Mouse (Mus musculus) adrenal gland, postnatal 14 days (tissue): ENCODE data around the gene Zkscan16. TPM values are rescaled to one million over a fixed set of nuclear protein-coding genes. Genes with fewer than 3 reads are reported as not detected.

Source experiments
- DNase-seq: peaks from one replicate; pipeline ENCODE4 v3.0.0; 2021; ENCODE audit warnings: mixed read lengths
- long read RNA-seq, 2 experiments: library from polyadenylated mRNA; stranded (forward); transcript quantifications; one replicate each; pipeline ENCODE4 v2.0.0; 2021
- total RNA-seq: library from RNA; stranded (reverse); gene quantifications from 2 replicates; pipeline ENCODE4 v1.2.3, GENCODE M21; 2021

Zkscan16 gene
- 2.3 and 2.5 TPM in 2 replicates for total RNA-seq
- long read RNA-seq, experiment 1, result 0 reads
- long read RNA-seq, experiment 2, partial matches to known transcripts, result 1 of 1 reads
- long read RNA-seq, experiment 2, other reads (novel, unspliced or antisense), result 0 of 1 reads

DNA sequence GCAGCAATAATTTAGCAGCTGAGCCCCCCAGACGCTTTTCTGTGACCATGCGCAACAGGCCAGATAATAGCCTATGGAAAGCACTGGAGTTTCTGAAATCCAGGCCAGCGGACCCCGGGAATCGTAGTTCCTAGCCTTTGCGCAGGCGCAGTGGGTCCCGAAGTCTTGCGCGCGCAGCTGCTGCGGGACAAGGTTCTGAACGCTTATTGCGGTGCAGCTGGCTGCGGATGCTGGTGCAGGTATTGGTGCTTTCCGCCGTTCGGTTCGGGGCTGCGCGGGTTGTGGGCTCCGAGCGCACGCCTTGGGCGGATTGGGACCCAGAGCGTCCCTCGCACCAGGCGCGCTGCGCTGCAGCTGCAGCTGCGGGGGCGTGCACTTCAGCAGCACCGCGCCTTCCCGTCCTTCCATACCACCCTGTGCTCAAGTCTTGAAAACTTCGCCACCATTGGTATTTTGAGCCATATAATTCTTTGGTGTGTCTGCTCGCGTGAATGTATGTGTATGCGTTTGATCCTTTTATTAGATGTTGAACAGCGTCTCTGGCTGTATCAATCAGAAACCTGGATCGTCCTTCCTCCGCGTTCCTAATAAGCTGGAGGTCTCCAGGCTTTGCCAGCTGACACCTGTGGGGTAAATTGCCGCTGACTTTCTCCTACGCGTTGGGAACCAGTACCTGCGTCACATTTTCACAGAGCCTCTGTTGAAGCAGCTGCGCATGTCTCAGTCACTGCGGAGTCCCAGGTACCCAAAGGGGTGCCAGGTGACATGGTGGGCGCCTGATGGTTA, at the start of gene Zkscan16:
TSS of gene Zkscan16 (plus strand) at position 209 of the 786 bp plus-strand sequence.
- DNase-seq, result peak; percentile 91

DNA sequence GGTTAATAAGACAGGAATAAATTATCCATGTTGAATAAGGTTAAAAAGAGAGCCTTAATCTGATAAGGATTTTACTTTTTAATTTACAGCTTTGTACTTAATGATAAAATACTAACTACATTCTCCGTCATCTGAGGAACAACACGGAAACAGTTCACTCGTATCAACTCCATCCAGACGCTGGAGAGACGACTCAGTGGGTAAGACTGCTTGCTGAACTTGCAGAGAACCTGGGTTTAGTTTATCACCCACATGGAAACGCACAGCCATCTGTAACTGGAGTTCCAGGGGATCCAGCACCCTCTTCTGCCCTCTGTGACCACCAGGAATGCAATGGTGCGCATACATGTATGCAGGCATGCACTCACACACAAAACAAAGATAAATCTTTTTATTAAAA, 49.0 kb upstream of the Zkscan16 start:
- no peak for DNase-seq

DNA sequence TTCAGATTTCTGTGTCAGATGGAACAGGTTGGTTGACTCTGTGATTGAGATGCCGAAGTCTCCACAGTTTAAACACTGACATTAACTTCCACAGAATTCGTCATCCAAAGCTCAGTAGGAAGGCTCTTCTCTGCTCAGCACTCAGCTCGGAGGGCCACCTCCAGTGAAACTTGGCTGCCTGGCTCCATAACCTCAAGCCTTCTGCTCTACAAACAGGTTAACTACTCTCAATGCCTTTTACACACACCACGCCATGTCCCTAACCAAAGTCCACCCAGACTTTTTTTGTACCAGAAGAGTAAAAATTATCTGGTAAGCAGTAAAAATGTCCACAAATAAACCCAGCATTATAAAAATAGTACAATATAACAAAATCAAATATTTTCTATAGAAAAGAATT, 46.0 kb upstream of the Zkscan16 start:
- no peak for DNase-seq

DNA sequence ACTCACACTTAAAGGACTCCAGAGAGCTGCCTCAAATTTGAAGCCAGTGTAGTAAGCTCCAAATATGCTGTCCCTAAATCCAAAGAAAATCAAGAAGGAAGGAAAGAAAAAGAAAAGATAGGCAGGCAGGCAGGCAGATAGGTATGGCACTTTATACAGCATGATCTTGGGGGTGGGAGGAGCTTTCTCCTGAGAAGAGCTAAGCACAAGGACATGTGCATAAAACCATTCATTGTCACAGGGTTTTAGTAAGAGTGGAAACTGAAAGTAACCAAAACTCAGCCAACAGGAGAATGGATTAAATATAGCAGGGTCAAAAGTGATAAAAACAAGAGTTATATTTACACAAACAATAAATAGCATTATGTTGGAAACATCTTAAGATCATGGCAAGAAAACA, 45.1 kb upstream of the Zkscan16 start:
- no peak for DNase-seq

DNA sequence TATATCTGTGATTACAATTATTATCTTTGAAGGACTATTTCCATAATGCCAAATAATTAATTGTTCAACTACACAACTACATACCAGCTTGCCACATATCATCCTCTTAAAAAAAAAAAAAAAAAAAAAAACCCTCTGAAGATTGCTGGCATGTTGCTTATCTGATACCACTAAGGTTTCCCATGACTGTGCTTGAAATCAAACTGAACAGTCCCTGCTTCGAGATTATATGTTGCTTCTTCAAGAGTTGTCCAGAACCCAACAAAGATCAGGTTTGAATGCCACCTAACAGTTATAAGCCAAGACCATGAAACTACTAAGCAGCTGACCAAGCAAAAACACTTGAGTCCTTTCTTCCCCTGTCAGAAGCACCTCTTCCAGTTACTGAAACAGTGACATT, 36.0 kb upstream of the Zkscan16 start:
- DNase-seq, result no peak

DNA sequence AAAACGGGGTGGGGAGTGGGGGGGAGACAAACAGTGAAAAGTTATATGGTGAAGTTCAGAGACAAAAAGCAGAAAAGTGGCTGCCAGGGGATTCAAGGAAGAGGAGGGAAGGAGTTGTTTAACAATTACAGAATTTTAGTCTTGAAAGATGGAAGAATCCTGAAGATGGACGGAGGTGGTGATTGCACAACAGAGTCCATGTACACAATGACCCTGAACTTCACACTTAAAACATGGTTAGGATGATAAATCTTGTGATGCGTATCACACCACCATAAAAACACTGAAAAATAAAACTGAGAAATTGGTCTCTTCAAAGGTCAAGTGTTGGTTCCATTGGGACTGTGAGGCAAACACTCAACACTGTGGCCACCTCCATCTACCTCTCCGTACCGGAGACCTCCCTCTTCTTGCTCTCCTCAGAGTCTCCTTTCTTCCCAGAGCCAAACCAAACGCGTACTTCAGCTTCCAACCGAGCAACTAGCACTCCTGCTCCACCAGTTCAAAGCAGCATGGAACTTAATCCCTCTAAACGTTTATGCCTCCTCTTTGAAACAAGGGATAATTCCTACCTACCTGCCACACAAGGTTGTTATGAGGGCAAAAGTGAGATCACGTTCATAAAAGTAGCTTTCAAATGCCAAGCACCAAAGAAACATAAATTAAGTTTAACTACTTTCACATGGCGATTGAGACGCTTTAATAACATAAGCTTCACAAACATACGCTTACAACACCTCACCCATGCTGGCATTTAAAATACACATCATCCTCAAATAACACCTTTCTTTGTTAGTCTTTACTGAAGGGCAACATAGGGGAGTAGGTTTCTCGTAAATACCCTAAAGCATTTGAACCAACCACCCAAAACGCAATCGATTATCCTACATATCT, 33.0 kb upstream of the Zkscan16 start:
- DNase-seq, result no peak

DNA sequence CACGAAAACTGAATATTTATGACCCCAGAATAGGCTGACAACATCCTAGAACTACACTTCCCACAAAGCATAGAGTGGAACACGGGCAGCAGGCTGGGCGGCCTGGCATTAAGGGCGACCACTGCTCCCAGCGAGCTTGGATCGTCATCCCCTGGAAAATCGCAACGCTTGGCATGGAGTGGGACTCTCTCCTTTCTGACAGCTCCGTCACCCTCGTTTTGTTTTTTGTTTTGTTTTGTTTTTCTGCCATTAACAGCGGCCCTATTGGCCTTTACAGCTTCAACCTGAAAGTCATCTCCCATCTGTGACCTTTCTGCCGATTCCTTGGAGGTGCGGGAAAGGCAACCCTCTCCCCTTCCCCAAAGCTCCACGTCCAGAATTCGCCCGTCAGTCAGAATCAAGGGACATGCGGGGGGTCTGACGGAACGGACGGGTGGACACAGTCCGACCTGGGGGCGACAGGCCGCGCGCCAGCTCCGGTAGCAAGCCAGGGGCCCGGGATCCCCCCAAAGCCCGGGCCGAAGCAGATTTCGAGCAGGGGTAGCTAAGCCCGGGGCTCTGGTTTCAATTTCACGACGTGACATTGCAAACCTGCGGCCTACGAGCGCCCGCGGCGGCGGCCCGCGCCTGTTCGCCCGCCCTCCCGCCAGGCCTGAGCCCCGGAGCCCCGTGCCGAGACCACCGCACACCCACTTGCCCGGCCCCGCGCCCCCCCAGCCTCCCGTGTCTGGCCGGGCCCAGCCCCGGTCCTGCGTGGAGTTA, 32.2 kb upstream of the Zkscan16 start:
- DNase-seq, result peak; percentile 73

DNA sequence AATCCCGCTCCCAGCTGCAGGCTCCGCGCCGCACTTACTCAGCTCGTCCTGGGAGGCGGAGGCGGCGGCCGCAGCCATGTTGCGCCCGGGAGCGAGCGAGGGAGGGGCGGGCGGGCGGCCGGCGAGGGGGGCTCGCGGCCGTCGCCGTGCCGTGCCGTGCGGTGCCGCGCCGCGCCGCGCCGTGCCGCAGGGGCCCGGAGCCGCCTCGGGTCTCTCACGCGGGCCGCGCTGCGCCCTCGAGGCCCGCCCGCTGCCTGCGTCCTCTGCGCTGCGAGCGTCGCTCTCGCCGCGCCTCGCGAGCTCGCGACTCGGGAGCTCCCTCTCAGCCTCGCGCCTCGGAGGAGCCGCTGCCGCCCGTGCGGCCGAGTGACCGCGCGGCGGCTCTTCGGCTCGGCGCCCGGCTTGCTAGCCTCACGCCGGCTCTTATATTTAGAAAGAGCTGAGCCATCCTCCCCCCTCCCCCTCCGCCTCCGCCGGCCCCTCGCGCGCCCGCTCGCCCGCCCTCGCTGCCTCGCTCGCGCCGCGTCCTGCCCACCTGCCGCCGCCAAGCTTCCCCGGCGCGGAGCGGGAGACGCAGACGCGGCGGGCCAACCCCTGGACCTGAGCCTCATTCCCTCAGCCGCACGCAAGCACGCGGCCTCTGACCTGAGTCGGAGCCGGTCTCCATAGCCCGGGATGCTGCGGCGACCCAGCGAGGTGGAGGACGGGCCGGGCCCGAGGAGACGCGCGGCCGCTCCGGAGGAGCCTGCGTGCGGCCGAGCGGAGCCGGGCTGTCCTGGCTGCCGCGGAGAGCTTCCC, 31.4 kb upstream of the Zkscan16 start:
- peak; percentile 82 for DNase-seq

DNA sequence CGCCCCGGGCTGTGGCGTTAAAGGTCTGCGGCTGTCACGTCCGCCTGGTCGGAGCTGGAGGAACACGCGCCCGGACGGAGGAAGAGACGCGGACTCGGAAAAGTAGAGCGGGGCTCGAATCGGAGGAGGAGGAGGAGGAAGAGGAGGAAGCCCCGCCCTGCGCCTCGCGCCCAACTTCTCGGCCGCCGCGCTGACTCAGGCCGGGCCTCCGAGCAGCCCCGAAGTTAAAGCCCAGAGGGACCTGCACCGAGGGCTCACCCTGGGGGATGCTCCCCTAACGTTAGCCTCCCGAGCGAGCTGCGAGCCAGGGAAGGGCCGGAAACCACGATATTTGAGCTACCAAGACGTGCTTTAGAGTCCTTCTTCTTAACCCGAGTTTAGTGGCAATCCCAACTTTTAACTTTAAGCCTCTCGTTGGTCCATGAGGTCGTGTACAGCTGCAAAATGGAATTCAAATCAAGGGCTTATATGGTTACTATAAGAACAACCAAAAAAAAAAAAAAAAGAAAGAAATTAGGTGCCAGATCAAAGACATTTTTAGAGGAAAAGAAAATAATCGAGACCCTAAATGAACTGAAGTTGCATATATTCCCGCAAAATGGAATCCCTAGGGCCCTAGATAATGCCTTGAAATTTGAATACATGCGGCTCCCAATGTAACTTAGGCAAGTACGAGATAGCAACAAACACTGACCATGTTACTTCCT, 30.6 kb upstream of the Zkscan16 start, which contains the start of gene Ecpas:
TSS of gene Ecpas (minus strand) at position 121 of the 707 bp plus-strand sequence.
- DNase-seq, result peak; percentile 90

DNA sequence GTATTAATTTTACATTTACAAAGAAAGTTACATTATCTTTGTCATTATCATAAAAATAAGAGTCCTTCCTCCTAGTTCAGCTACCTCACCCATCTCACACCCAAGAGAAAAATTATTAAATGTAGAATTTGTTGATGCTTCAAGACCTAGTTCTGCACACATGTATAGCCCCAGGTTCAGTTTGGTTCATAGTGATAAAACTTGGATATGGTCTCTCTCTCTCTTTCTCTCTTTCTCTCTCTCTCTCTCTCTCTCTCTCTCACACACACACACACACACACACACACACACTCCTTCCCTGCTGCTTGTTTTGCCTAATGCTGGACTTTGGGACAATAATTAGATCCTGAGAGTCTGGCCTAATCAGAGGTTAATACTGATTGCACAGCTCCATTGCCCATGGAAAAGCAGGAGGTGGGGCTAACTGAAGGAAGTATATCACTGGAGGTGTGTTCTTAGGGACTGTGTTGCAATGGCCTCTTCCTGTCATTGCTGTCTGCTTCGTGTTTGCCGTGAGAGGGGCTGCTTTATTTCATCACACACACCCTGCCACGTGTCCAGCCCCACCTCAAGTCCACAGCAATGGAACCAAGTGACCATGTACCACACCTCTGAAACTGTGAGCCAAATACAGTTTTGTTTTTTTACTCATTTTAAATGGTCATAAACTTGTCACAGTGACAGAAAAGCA, 29.9 kb upstream of the Zkscan16 start:
- DNase-seq, result peak; percentile 22

DNA sequence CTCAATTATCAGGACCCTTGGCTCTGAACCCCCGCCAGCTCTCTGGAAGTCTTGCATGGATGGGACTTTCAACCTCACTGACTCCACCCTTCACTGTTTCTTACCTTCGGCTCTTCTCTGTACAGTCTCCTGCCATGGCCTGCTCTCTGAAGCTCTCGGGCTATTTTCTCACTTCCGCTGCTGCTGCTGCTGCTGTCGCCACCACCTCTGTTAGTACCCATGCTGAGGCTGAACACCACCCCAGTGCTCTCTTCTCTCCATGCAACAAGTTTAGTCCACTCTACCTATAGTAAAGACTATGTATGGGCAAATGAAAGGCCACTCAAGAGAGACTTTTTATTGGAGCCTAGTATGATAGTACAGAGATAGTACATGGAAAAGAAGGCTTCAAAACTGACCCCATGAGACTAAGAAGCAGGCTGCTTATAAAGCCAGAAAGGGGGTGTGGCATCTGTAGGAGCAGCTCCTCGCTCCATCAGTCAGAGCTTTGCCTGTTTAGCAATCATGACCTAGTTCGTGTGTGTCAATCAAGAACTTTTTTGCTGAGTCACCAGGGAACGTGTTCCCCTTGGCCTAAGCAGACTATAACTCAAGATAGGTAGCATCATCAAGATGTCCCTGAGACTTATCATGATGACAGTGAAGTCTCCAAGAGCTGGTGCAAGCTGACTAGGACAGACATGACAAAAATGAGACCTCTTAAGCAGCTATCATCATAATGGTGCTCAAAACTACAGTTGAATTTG, 28.2 kb upstream of the Zkscan16 start:
- DNase-seq, result peak; percentile 54

DNA sequence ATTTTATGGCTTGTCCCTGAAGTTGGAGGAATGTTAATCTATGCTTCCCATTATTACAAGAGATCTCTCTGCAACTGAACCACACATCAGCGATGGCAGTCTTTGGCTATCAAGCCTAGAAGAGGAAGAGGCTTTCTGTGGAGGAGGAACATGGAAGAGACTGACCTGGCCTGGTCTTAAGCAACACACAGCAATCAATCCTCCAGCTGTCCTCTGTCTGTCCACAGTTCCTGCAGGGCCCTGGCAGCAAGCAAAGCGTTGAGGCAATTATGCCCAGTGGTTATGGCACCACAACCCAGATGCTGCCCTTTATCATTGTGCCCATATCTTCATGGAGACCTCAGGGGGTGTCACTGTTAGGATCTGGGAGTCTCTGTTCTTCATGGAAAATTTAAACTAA, 19.5 kb upstream of the Zkscan16 start:
- DNase-seq, result no peak

DNA sequence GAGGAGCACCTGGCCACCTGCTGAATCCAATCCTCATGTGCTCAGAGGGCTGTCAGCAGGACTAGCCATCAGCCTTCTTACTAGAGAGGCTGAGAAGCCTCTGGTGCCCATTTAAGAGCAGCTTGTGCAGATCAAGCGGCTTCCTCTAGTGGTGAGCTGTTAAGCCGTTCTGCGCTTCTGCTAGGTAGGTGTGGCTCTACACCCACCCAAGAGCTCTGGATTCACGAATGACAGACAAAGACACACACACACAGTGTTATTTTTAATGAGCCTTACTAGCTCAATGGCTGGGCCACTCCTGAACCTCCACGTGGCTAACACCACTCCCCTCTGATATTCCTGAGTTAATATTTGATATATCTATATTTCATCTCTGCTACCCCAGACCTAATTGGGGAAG, 17.8 kb upstream of the Zkscan16 start:
- DNase-seq, result no peak

DNA sequence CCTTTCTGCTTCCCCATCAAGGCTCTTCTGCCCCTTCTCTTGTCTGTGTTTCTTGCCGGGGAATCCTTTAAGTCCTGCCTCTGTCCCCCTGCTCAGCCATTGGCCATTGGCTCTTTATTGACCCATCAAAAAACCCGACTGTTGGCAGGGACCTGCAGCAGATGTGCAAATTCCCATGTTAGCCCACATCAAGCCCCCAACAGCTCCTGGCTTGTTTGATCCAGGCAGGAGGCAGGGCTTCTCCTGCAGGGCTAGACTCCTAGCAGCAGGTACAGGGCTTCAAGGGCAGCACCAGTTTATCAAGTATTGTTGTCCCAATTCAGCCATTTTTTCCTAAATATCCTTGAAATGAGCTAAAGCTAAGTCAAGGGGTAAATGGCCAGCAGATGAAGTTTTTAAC, 17.3 kb upstream of the Zkscan16 start:
- no peak for DNase-seq

DNA sequence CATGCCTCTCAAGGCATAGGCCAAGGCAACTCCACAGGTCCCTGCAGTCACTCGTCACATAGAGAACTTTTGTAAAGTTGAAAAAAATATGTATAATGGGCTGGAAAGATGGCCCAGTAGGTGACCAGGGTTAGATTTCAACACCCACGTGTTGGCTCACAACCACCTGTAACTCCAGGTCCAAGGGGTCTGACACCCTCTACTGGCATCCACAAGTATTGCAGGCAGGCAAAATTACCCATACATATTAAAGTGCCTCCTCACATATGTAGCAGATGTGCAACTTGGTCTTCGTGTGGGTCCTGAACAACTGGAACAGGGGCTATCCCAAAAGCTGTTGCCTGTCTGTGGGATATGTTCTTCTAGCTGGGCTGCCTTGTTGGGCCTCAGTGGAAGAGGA, 15.8 kb upstream of the Zkscan16 start:
- no peak for DNase-seq

DNA sequence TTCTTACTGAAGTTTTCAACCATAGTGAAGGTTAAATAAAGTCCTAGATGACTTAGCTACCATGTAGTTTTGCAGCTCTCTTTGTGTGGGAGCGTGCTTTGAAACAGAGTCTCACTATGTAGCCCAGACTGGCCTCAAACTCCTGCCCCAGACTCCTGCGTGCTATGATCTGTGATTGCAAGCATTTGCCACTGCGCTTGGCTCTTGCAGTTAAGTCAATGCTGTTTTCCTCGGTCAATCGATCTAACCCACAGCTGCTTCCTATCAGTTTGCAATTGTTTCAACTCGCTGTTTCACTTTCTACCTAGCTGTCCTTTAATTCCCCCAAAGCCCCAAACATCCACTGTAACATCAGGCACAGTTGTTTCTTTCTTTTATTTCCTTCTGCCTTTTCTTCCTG, 10.9 kb upstream of the Zkscan16 start:
- no peak for DNase-seq

DNA sequence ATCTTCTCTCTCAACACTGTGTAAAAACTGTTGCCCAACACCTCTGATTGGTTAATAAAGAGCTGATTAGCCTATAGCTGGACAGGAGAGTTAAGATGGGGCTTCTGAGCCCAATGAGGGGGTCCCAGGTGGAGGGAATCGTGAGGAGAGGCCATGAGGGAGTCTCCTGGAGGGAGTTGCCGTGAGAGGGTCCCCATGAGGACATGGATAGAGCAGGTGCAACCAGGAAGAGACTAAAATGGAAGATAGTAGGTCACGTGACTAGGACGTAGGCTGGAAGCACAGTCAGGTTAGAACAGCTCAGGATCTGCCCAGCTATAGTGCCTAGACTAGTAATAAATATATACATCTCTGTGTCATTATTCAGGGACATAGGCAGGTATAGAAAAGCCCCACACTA, 9.1 kb upstream of the Zkscan16 start:
- DNase-seq, result no peak

DNA sequence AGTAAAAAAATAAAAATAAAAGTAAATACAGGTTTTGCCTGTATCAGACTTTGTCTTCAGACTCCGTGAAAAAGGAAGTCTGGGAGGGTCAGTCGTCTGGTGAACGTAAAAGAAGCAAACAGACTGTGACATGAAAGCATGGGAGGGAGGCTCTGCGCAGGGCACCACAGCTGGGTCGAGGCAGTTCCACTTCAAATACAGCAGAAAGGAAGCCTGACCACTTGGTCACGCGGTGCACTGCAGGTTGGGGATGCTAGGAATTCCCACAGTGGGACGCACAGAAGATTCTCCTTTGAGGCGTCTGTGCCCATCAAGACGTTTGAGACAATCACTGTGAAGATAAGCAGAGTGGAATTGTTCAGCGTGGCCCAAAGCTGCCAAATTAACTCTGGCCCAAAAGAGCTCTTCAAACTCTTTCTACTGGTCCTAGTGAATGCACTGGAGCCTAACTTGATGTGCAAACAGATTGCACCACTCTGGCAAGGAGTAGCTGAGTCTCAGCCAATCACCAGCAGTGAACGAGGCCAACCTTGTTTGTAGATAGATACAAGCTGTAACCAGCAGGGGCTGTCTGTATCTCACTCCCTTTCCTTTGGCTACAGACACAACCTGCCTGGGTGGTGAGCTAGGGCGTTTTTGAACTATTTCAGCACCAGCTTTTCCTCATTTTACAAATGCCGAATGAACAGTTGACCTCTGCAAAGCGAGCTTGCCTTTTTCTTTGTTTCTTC, 8.5 kb upstream of the Zkscan16 start:
- peak; percentile 78 for DNase-seq

DNA sequence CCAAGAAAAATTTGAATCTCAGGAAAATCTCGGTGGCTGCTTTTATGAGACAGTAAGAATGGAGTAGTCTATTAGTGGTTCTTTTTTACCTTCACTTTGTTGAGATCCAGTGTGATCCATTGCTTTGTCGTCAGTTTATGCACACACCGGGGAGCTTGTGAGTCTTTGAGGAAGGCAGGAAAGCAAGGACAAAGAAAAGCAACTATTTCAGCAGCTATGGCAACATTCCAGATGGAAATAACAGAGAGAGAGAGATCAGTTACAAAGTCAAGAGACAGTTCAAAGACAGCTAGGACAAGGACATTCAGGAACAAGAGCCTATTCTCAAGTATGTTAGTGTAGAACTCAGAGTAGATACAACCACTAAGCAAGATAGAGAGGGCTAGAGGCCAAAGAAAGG, 7.6 kb upstream of the Zkscan16 start:
- peak; percentile 35 for DNase-seq
